Mouse (Mus musculus): ENCODE measurements around the gene Mpdz.

The Mpdz gene

GRCm38 (mm10) chr4:81442078-81442981 lies at the start of gene Mpdz:
TSS of gene Mpdz (minus strand) at chr4:81442815.
- DNase-seq, result peak in 1 of 2 experiments; percentile 3

GRCm38 (mm10) chr4:81490556-81490955 lies 47.9 kb upstream of the Mpdz start:
- no peak for DNase-seq

GRCm38 (mm10) chr4:81484603-81485002 lies 42.0 kb upstream of the Mpdz start:
- DNase-seq, result no peak

- no peak for DNase-seq
Measured at GRCm38 (mm10) chr4:81483887-81484602, 41.4 kb upstream of the Mpdz start.

GRCm38 (mm10) chr4:81483159-81483558 lies 40.5 kb upstream of the Mpdz start:
- no peak for DNase-seq

- no peak for DNase-seq
Measured at GRCm38 (mm10) chr4:81466821-81467220, 24.2 kb upstream of the Mpdz start.

- no peak for DNase-seq
Measured at GRCm38 (mm10) chr4:81465172-81465571, 22.6 kb upstream of the Mpdz start.

GRCm38 (mm10) chr4:81462253-81462652 lies 19.6 kb upstream of the Mpdz start:
- DNase-seq, result no peak

GRCm38 (mm10) chr4:81458921-81459320 lies 16.3 kb upstream of the Mpdz start:
- no peak for DNase-seq

- no peak for DNase-seq
Measured at GRCm38 (mm10) chr4:81453806-81454205, 11.2 kb upstream of the Mpdz start.

GRCm38 (mm10) chr4:81452183-81452582 lies 9.6 kb upstream of the Mpdz start:
- DNase-seq, result no peak

- DNase-seq, result no peak
Measured at GRCm38 (mm10) chr4:81449413-81449812, 6.8 kb upstream of the Mpdz start.

- no peak for DNase-seq
Measured at GRCm38 (mm10) chr4:81443566-81443965, 951 bp upstream of the Mpdz start.

GRCm38 (mm10) chr4:81433961-81434360 lies 8.7 kb downstream of the Mpdz start:
- DNase-seq, result no peak

- DNase-seq, result no peak
Measured at GRCm38 (mm10) chr4:81430826-81431225, 11.8 kb downstream of the Mpdz start.

- no peak for DNase-seq
Measured at GRCm38 (mm10) chr4:81430105-81430504, 12.5 kb downstream of the Mpdz start.

GRCm38 (mm10) chr4:81429670-81430069 lies 12.9 kb downstream of the Mpdz start:
- no peak for DNase-seq

GRCm38 (mm10) chr4:81423556-81423955 lies 19.1 kb downstream of the Mpdz start:
- no peak for DNase-seq

- DNase-seq, result no peak
Measured at GRCm38 (mm10) chr4:81421621-81422020, 21.0 kb downstream of the Mpdz start.

- DNase-seq, result no peak
Measured at GRCm38 (mm10) chr4:81415324-81416026, 27.1 kb downstream of the Mpdz start.

GRCm38 (mm10) chr4:81414684-81415323 lies 27.8 kb downstream of the Mpdz start:
- no peak for DNase-seq

- DNase-seq, result no peak
Measured at GRCm38 (mm10) chr4:81396883-81397282, 45.7 kb downstream of the Mpdz start.

GRCm38 (mm10) chr4:81392869-81393268 lies 49.7 kb downstream of the Mpdz start:
- no peak for DNase-seq
